Mouse (Mus musculus) liver, adult 2 months (tissue): ENCODE data around the gene Zfp654. TPM values are rescaled to one million over a fixed set of nuclear protein-coding genes. Genes with fewer than 3 reads are reported as not detected.

Experiments used
- DNase-seq: peaks from one replicate; pipeline ENCODE4 v3.0.0-alpha.2; 2011; ENCODE audit warnings: low read depth, low spot score; ENCODE audit errors: extremely low read depth
- H3K27ac ChIP-seq: fragments of 200-500 bp; replicated peaks from 2 replicates; pipeline ENCODE4 v1.5.1; 2012; ENCODE audit warnings: low read depth, mild to moderate bottlenecking, control low read depth, inconsistent platforms, low read length; ENCODE audit not compliant: insufficient read depth
- H3K27me3 ChIP-seq: fragments of 200-500 bp; 2 replicates; pipeline ENCODE4 v1.6.1; 2012; ENCODE audit warnings: mild to moderate bottlenecking, moderate library complexity, low read length, inconsistent platforms; ENCODE audit not compliant: control insufficient read depth, insufficient read depth
- H3K36me3 ChIP-seq: fragments of 200-500 bp; 2 replicates; pipeline ENCODE4 v1.6.1; 2012; ENCODE audit warnings: low read length, inconsistent platforms; ENCODE audit not compliant: control insufficient read depth, insufficient read depth
- H3K4me1 ChIP-seq: fragments of 200-500 bp; 2 replicates; pipeline ENCODE4 v1.6.1; 2011; ENCODE audit warnings: low read length; ENCODE audit not compliant: control insufficient read depth, insufficient read depth
- H3K4me3 ChIP-seq: fragments of 200-500 bp; 2 replicates; pipeline ENCODE4 v1.5.1; 2011; ENCODE audit warnings: low read depth, mild to moderate bottlenecking, control low read depth, low read length, moderate library complexity; ENCODE audit not compliant: insufficient read depth
- H3K79me2 ChIP-seq: fragments of 200-500 bp; 2 replicates; pipeline ENCODE4 v1.6.1; 2012; ENCODE audit warnings: inconsistent platforms, mild to moderate bottlenecking, low read length, moderate library complexity; ENCODE audit not compliant: control insufficient read depth, insufficient read depth
- H3K9ac ChIP-seq: fragments of 200-500 bp; 2 replicates; pipeline ENCODE4 v1.6.1; 2012; ENCODE audit warnings: low read depth, mild to moderate bottlenecking, control low read depth, inconsistent platforms, low read length
- CTCF ChIP-seq: fragments of 200-500 bp; IDR thresholded peaks from 2 replicates; pipeline ENCODE4 v1.5.1; 2011; ENCODE audit warnings: low read depth, low read length, control low read depth
- POLR2A ChIP-seq: fragments of 200-500 bp; IDR thresholded peaks from 2 replicates; pipeline ENCODE4 v1.6.1; 2011; ENCODE audit warnings: low read length, control low read depth; ENCODE audit not compliant: insufficient read depth; ENCODE audit errors: extremely low read depth
- whole genome bisulfite sequencing: fragments of 180-500 bp; shearing (Covaris S2); methylation state at CpG from one replicate; pipeline ENCODE4 v1.1.7; 2018; 5-methylcytosine and 5-hydroxymethylcytosine counted together
- polyA plus RNA-seq: library from polyadenylated mRNA; depleted of rRNA; stranded (reverse); fragments of >200 nt; gene quantifications from 2 replicates; pipeline ENCODE4 v1.2.3, GENCODE M21; 2012
- total RNA-seq: library from RNA; depleted of rRNA; stranded (reverse); fragments of >200 nt; gene quantifications from 2 replicates; pipeline ENCODE4 v1.2.3, GENCODE M21; 2014

Gene Zfp654
- total and polyA plus RNA-seq, 2 experiments: 0.65 to 9.7 TPM

- no peak for TF ChIP-seq POLR2A
- TF ChIP-seq CTCF: no peak
- no peak overlapping the region for H3K4me3 ChIP-seq
- no peaks in the 10 kb centered on the region for H3K27me3 ChIP-seq
- DNase-seq: no peak
- no peaks in the 10 kb centered on the region for H3K36me3 ChIP-seq
- no peaks in the 10 kb centered on the region; the same call in 1 of the 2 replicates for H3K4me1 ChIP-seq
- H3K79me2 ChIP-seq: no peaks in the 10 kb centered on the region
- 75% methylated on average over 4 of the region's 4 CpGs for WGBS
- no peak overlapping the region for H3K9ac ChIP-seq
- no peak overlapping the region for H3K27ac ChIP-seq
Observed at GRCm38 (mm10) chr16:64876631-64877265, 25.3 kb upstream of the Zfp654 start.

- no peak overlapping the region for H3K27ac ChIP-seq
- H3K27me3 ChIP-seq: no peaks in the 10 kb centered on the region
- no peaks in the 10 kb centered on the region for H3K79me2 ChIP-seq
- no peak for TF ChIP-seq CTCF
- TF ChIP-seq POLR2A: no peak
- no peaks in the 10 kb centered on the region for H3K36me3 ChIP-seq
- 100% methylated on average over 1 of the region's 1 CpGs for WGBS
- no peak for DNase-seq
- no peak overlapping the region for H3K9ac ChIP-seq
- no peak overlapping the region for H3K4me3 ChIP-seq
- no peaks in the 10 kb centered on the region; the same call in 1 of the 2 replicates for H3K4me1 ChIP-seq
Observed at GRCm38 (mm10) chr16:64875822-64876221, 24.4 kb upstream of the Zfp654 start.

GRCm38 (mm10) chr16:64875384-64875783 is 23.9 kb upstream of the Zfp654 start:
- no peak for TF ChIP-seq POLR2A
- TF ChIP-seq CTCF: no peak
- no peaks in the 10 kb centered on the region for H3K79me2 ChIP-seq
- no peaks in the 10 kb centered on the region; the same call in 1 of the 2 replicates for H3K4me1 ChIP-seq
- no peaks in the 10 kb centered on the region for H3K36me3 ChIP-seq
- H3K4me3 ChIP-seq: no peak overlapping the region
- H3K27me3 ChIP-seq: no peaks in the 10 kb centered on the region
- WGBS: 98% methylated on average over 10 of the region's 10 CpGs
- no peak for DNase-seq
- no peak overlapping the region for H3K27ac ChIP-seq
- no peak overlapping the region for H3K9ac ChIP-seq

- Histone ChIP-seq H3K27ac (peak overlapping the region; percentile 87), H3K79me2 (no peaks in the 10 kb centered on the region), H3K4me3 (peak overlapping the region; percentile 78), H3K9ac (peak overlapping the region; percentile 76), H3K36me3 (no peaks in the 10 kb centered on the region), H3K4me1 (no peaks in the 10 kb centered on the region; the same call in 1 of the 2 replicates), H3K27me3 (no peaks in the 10 kb centered on the region)
- peak; percentile 83 for DNase-seq
- no peak for TF ChIP-seq POLR2A
- TF ChIP-seq CTCF: no peak
- WGBS: under 1% methylated on average over 29 of the region's 29 CpGs
Observed at GRCm38 (mm10) chr16:64873416-64874305, 22.2 kb upstream of the Zfp654 start.

- DNase-seq: no peak
- H3K4me3 ChIP-seq: peak overlapping the region; percentile 78; the same call in 1 of the 2 replicates
- H3K4me1 ChIP-seq: no peaks in the 10 kb centered on the region; the same call in 1 of the 2 replicates
- WGBS: 14% methylated on average over 7 of the region's 7 CpGs
- H3K9ac ChIP-seq: no peak overlapping the region
- H3K79me2 ChIP-seq: no peaks in the 10 kb centered on the region
- TF ChIP-seq POLR2A: no peak
- no peak for TF ChIP-seq CTCF
- no peaks in the 10 kb centered on the region for H3K36me3 ChIP-seq
- no peak overlapping the region for H3K27ac ChIP-seq
- no peaks in the 10 kb centered on the region for H3K27me3 ChIP-seq
Observed at GRCm38 (mm10) chr16:64872841-64873240, 21.4 kb upstream of the Zfp654 start.
